Mouse (Mus musculus) kidney, postnatal 0 days (tissue): ENCODE results near the gene Zfp668. TPM values are rescaled to one million over a fixed set of nuclear protein-coding genes. Genes with fewer than 3 reads are reported as not detected.

ENCODE experiments used
- ATAC-seq: fragments of 200-750 bp; cut with Nextera tagmentation; replicated peaks from 2 replicates; pipeline ENCODE4 v1.8.0; 2017; ENCODE audit warnings: low read depth, moderate number of reproducible peaks, moderate TSS enrichment, moderate library complexity; ENCODE audit not compliant: low FRiP score
- DNase-seq: peaks from one replicate; pipeline ENCODE4 v3.0.0-alpha.2; 2016; ENCODE audit warnings: low spot score
- H3K27ac ChIP-seq: fragments of 300-500 bp; sonication (generic); 2 replicates; pipeline ENCODE4 v1.5.1; 2014; ENCODE audit warnings: mild to moderate bottlenecking
- H3K27me3 ChIP-seq: fragments of 300-500 bp; sonication (generic); 2 replicates; pipeline ENCODE4 v1.6.1; 2014; ENCODE audit warnings: low read length, mixed read lengths; ENCODE audit not compliant: insufficient read depth
- H3K36me3 ChIP-seq: fragments of 300-500 bp; sonication (generic); 2 replicates; pipeline ENCODE4 v1.6.1; 2014; ENCODE audit warnings: low read length, mixed read lengths; ENCODE audit not compliant: insufficient read depth
- H3K4me1 ChIP-seq: fragments of 300-500 bp; sonication (generic); replicated peaks from 2 replicates; pipeline ENCODE4 v1.6.1; 2014; ENCODE audit warnings: antibody characterized with exemption, low read length, mixed read lengths; ENCODE audit not compliant: insufficient read depth
- H3K4me2 ChIP-seq: fragments of 300-500 bp; sonication (generic); 2 replicates; pipeline ENCODE4 v1.6.1; 2014; ENCODE audit warnings: mild to moderate bottlenecking, low read length, moderate library complexity, mixed read lengths
- H3K4me3 ChIP-seq: fragments of 300-500 bp; sonication (generic); replicated peaks from 2 replicates; pipeline ENCODE4 v1.5.1; 2014; ENCODE audit warnings: low read depth, low read length
- H3K9ac ChIP-seq: fragments of 300-500 bp; sonication (generic); 2 replicates; pipeline ENCODE4 v1.6.1; 2014; ENCODE audit warnings: low read depth, low read length
- H3K9me3 ChIP-seq: fragments of 300-500 bp; sonication (generic); replicated peaks from 2 replicates; pipeline ENCODE4 v1.6.1; 2016; ENCODE audit warnings: low read length, inconsistent platforms, mixed read lengths
- CTCF ChIP-seq: IDR thresholded peaks from 2 replicates; pipeline ENCODE4 v1.5.1; 2016; ENCODE audit warnings: antibody characterized with exemption, low read depth, mild to moderate bottlenecking, moderate library complexity
- WGBS: fragments of 180-500 bp; shearing (Covaris S2); extraction: QIAGEN DNeasy Blood & Tissue Kit; methylation state at CpG from one replicate; pipeline ENCODE4 v1.1.7; 2014; 5-methylcytosine and 5-hydroxymethylcytosine counted together
- polyA plus RNA-seq: library from polyadenylated mRNA; unstranded; fragments of >200 nt; fragmentation: Nextera tagmentation; extraction: Ambion mirVana; gene quantifications from 2 replicates; pipeline ENCODE4 v1.2.1, GENCODE M21; 2015

The Zfp668 gene
- polyA plus RNA-seq, 1 experiment from 2014 or later, result 12.5 TPM

DNA sequence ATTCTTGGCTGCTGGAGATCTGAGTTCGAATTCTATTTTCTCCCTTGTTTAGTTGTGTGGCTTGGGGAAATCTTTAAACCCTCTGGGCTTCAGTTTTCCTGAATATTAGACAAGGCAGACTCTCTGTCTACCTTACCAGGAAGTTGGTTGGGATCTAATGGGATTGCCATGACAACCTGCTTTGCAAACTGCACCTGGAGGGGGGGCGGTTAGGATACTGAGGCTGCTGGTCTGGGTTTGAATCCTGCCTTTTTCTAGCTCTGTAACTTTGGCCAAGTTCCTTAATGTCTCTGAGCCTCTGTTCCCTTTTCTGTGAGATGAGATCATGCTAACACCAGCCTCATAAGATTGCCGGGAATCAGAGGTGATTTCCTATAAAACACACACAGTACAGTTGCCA lies 54.1 kb downstream of the Zfp668 start:
- no peaks in the 10 kb centered on the region for H3K9me3 ChIP-seq
- H3K36me3 ChIP-seq, result no peaks in the 10 kb centered on the region
- no peak overlapping the region for H3K27ac ChIP-seq
- TF ChIP-seq CTCF, result no peak
- WGBS, result 82% methylated on average over 3 of the region's 3 CpGs
- H3K27me3 ChIP-seq, result no peaks in the 10 kb centered on the region
- ATAC-seq (no peak), DNase-seq (no peak)
- H3K9ac ChIP-seq, result no peak overlapping the region
- H3K4me1 ChIP-seq, result peaks cover 9% of the 10 kb centered on the region; the same call in 1 of the 2 replicates
- no peak overlapping the region for H3K4me3 ChIP-seq
- no peak overlapping the region for H3K4me2 ChIP-seq

DNA sequence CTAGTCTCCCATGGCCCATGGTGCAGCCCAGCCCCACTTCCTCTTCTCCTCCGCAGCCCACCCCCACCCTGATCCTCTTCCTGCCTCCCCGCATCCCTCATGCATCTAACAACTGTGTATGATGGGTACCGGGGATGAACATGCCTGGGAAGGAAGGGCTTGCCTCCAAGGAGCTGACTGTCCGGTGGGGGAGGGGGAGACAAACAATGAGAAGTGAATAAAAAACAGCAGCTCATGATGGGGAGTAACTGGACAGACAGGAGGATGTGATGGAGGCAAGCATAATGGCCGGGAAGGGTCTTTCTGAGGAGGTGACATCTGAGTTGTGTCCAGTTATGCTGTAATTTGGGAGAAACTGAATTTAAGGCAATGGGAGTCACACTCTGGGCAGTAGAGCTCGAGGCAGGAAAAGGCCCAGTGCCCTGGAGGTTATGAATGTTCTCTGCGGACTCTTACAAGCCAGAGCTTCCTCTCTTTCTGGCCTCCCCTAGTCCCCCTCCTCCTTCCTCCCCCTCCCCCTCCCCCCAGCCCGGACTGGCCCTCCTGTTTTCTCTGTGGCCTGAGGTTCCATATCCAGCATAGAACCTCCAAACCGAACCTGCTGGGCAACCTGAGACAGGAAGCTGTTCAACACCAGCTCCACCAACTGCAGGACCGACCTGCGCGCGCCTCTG lies 55.7 kb downstream of the Zfp668 start:
- H3K27me3 ChIP-seq, result no peaks in the 10 kb centered on the region
- no peak overlapping the region for H3K9ac ChIP-seq
- peaks cover 9% of the 10 kb centered on the region; the same call in 1 of the 2 replicates for H3K4me1 ChIP-seq
- H3K27ac ChIP-seq, result peak overlapping the region; percentile 62
- ATAC-seq, result no peak
- DNase-seq, result peak; percentile 54
- no peaks in the 10 kb centered on the region for H3K9me3 ChIP-seq
- no peak overlapping the region; the same call in 1 of the 2 replicates for H3K4me2 ChIP-seq
- TF ChIP-seq CTCF, result no peak
- 42% methylated on average over 13 of the region's 13 CpGs for WGBS
- no peaks in the 10 kb centered on the region for H3K36me3 ChIP-seq
- H3K4me3 ChIP-seq, result no peak overlapping the region

DNA sequence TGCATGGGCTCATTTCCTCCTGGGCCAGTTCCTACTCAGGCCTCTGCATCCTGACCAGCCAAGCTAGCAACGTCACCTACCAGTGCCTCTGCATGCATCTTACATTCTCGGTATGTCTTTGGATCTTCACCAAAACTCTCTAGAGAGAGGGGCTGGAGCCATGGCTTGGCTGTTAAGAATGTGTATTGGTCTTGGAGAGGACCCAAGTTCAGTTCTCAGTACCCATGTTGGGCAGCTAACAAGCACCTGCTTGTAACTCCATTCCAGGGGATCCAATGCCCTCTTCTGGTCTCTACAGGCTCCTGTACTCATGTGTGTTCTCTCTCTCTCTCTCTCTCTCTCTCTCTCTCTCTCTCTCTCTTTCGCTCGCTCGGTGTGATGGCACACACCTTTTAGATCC lies 58.9 kb downstream of the Zfp668 start:
- no peak for DNase-seq
- H3K36me3 ChIP-seq, result no peaks in the 10 kb centered on the region
- H3K4me2 ChIP-seq, result no peak overlapping the region
- TF ChIP-seq CTCF, result no peak
- H3K4me1 ChIP-seq, result 0 out of 2 replicates have a peak, but pooled peaks cover 2% of the 10 kb centered on the region
- no peak overlapping the region for H3K27ac ChIP-seq
- no peak overlapping the region for H3K4me3 ChIP-seq
- H3K9me3 ChIP-seq, result no peaks in the 10 kb centered on the region
- H3K27me3 ChIP-seq, result no peaks in the 10 kb centered on the region
- no peak overlapping the region for H3K9ac ChIP-seq
- no peak for ATAC-seq
- 91% methylated on average over 5 of the region's 5 CpGs for WGBS

DNA sequence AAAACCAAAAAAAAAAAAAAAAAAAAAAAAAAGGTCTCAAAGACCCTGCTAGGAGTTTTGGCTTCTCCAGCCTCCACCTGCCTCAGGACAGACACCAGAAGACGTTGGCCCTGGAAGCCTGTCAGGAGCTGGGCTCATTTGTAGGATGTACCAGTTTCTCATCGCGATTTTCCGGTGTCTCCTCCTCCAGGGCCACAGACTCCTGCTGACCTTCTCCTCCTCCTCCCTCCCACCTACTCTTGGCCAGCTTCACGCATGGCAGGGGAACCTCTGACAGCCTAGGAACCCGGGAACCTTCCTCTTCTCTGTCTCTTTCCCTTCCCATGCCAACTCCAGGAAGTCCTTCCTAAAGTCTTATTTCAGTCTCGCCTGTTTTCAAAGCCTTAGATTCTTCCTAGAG lies 59.6 kb downstream of the Zfp668 start:
- Histone ChIP-seq H3K9ac (no peak overlapping the region), H3K4me2 (no peak overlapping the region), H3K4me1 (0 out of 2 replicates have a peak, but pooled peaks cover 2% of the 10 kb centered on the region), H3K4me3 (no peak overlapping the region), H3K9me3 (no peaks in the 10 kb centered on the region), H3K27me3 (no peaks in the 10 kb centered on the region), H3K27ac (no peak overlapping the region), H3K36me3 (no peaks in the 10 kb centered on the region)
- ATAC-seq (no peak), DNase-seq (no peak)
- TF ChIP-seq CTCF, result no peak
- WGBS, result 47% methylated on average over 7 of the region's 7 CpGs

DNA sequence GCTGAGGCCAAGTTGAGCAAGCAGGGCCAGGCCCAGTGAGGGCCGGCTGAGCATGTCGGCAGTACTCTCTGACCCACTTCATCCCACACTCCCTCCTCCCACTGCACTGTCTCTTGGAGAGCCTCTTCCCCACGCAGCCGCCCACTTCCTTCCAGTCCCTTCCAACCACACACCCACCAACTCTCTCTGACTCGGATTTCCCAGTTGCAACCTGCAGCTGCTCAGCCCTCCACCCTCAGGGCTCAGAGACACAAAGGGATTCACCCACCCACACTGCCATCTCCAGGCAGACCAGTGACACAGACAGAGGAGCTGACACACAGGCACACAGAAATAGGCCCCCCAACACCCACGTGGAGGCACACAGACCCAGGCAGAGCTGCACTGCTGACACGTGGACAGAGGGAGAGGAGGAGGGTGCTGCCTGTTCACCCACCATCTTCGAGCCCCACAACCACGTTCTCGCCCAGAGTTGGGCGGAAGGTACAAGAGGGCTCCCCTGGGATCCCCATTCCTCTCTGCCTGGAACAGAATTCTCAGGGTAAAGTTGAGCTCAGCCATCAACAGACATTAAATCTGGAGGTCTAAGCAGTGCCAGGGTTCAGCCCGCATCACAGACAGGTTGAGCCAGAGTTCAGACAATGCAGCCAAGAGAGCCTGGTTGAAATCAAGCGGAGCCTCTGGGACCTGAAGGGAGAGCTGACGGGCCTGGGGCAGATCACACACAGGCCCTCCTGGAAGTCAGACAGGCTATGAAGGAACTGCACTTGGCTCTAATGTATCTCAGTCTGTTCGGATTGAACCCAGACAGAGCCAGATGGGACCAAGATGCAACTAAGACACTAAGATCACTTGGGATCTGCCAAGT lies 60.4 kb downstream of the Zfp668 start:
- H3K27ac ChIP-seq, result peak overlapping the region; percentile 63
- ATAC-seq, result peak; percentile 62; the same call in 1 of the 2 replicates
- peak; percentile 82 for DNase-seq

DNA sequence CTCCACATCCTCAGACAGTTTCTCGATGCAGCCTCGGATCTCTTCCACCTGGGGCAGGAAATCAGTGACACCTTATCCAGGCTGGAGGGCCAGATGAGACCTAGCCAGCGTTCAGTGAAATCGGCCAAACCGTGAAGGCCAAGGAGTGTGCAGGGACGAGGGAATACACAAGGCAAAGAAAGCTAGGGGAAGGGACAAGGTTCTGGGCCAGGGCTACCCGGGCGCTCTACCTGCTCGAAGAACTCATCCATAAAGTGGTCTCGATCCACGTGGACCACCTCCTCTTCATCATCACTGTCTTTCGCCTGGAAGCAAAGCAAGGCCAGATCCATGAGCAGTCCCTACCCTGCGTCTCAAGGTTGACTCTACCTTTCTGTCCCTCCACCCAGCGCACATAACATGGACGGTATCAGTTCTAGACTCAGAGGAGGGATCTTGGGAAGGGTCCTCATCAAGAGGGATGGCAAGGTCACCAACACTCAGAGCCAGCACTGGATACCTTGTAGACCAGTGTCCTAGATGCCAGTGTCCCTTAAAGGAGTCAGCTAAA lies 61.4 kb downstream of the Zfp668 start:
- no peak for DNase-seq
- H3K27ac ChIP-seq, result peak overlapping the region; percentile 63
- no peak for ATAC-seq
- 0 out of 2 replicates have a peak, but pooled peaks cover 2% of the 10 kb centered on the region for H3K4me1 ChIP-seq
- 0 out of 2 replicates have a peak overlapping the region, but pooled peaks have one; percentile 8 for H3K9ac ChIP-seq
- no peak overlapping the region for H3K4me3 ChIP-seq
- H3K4me2 ChIP-seq, result no peak overlapping the region
- no peaks in the 10 kb centered on the region for H3K36me3 ChIP-seq
- no peaks in the 10 kb centered on the region for H3K27me3 ChIP-seq
- 75% methylated on average over 15 of the region's 15 CpGs for WGBS
- TF ChIP-seq CTCF, result no peak
- H3K9me3 ChIP-seq, result no peaks in the 10 kb centered on the region

More for the DNA sequence above, 60.4 kb downstream of the Zfp668 start:
- H3K9ac ChIP-seq, result 0 out of 2 replicates have a peak overlapping the region, but pooled peaks have one; percentile 8
- TF ChIP-seq CTCF, result peak; percentile 62
- 0 out of 2 replicates have a peak, but pooled peaks cover 2% of the 10 kb centered on the region for H3K4me1 ChIP-seq
- WGBS, result 46% methylated on average over 15 of the region's 15 CpGs
- no peaks in the 10 kb centered on the region for H3K36me3 ChIP-seq
- H3K27me3 ChIP-seq, result no peaks in the 10 kb centered on the region
- H3K4me2 ChIP-seq, result no peak overlapping the region
- H3K4me3 ChIP-seq, result no peak overlapping the region
- no peaks in the 10 kb centered on the region for H3K9me3 ChIP-seq
